Mouse (Mus musculus) urinary bladder, postnatal 25 days (tissue): ENCODE results near the gene Btbd35f20.
"Not testable (repeated sequence)": the region's sequence is repeated elsewhere in the genome, so short reads cannot be mapped to it uniquely, and the experiment has no call there.

Experiments used
- DNase-seq: peaks from one replicate; pipeline ENCODE4 v3.0.0; 2022; ENCODE audit warnings: low spot score

Gene Btbd35f20

DNA sequence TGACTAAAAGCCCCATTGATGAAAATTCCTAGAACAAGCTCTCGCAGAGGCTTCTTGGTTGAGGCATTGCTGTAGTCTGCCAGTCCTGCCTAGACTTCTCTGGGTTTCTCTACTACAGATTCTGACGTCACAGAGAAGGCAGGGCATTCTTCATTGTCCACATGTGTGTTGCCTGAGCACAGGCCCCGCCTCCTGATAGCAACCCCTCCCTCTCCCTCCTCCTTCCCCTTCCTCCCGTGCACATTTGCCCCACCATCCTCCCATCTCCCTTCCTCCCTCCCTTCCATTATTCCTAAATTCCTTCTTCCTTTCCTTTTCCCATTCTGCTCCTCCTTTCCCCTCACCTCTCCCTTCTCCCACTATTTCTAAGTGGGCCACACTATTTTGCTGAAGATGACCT lies at the start of gene Btbd35f20:
Gene Btbd35f20, minus strand, starts transcription at position 101 of the 400 bp plus-strand sequence.
- DNase-seq: not testable (repeated sequence)
